Mouse (Mus musculus) CD4-positive, CD25-positive, alpha-beta regulatory T cell, adult 4 months (primary cell): ENCODE data around the gene Abhd17c. TPM values are rescaled to one million over a fixed set of nuclear protein-coding genes. Genes with fewer than 3 reads are reported as not detected.
A peak's percentile ranks its signal among the peaks of the same experiment; 100 is the strongest.
"Not testable (repeated sequence)": the region's sequence is repeated elsewhere in the genome, so short reads cannot be mapped to it uniquely, and the experiment has no call there.

Experiments
- ATAC-seq: one replicate; pipeline ENCODE4 v1.8.0; 2017
- polyA plus RNA-seq, 2 experiments: library from polyadenylated mRNA; unstranded; fragments of 100-300 nt; shearing (Covaris generic); gene quantifications; one replicate each; pipeline ENCODE4 v1.2.1; 2017

The Abhd17c gene
- polyA plus RNA-seq: 10 to 100 TPM in 1 of 2 experiments, 1 to 10 TPM in 1; 6.1 to 11.7 TPM

GRCm38 (mm10) chr7:84151001-84151959 is at the start of gene Abhd17c:
Gene Abhd17c (minus strand): TSS chr7:84151893.
- peak; percentile 34 for ATAC-seq

- no peak for ATAC-seq
Observed at GRCm38 (mm10) chr7:84197208-84197860, 45.6 kb upstream of the Abhd17c start.

GRCm38 (mm10) chr7:84196221-84196620 is 44.5 kb upstream of the Abhd17c start:
- ATAC-seq: peak; percentile 40

GRCm38 (mm10) chr7:84192256-84192655 is 40.6 kb upstream of the Abhd17c start:
- ATAC-seq: peak; percentile 80

GRCm38 (mm10) chr7:84191476-84191875 is 39.8 kb upstream of the Abhd17c start:
- ATAC-seq: no peak

- no peak for ATAC-seq
Observed at GRCm38 (mm10) chr7:84188196-84188595, 36.5 kb upstream of the Abhd17c start.

- ATAC-seq: no peak
Observed at GRCm38 (mm10) chr7:84185196-84185595, 33.5 kb upstream of the Abhd17c start.

- ATAC-seq: no peak
Observed at GRCm38 (mm10) chr7:84184703-84185102, 33.0 kb upstream of the Abhd17c start.

GRCm38 (mm10) chr7:84178809-84179208 is 27.1 kb upstream of the Abhd17c start:
- ATAC-seq: not testable (repeated sequence)

- ATAC-seq: no peak
Observed at GRCm38 (mm10) chr7:84174655-84175448, 23.2 kb upstream of the Abhd17c start.

GRCm38 (mm10) chr7:84173394-84173793 is 21.7 kb upstream of the Abhd17c start:
- ATAC-seq: peak; percentile 88

- ATAC-seq: no peak
Observed at GRCm38 (mm10) chr7:84171177-84171787, 19.6 kb upstream of the Abhd17c start.

- ATAC-seq: no peak
Observed at GRCm38 (mm10) chr7:84168355-84168754, 16.7 kb upstream of the Abhd17c start.

GRCm38 (mm10) chr7:84166721-84167419 is 15.2 kb upstream of the Abhd17c start:
- peak; percentile 16 for ATAC-seq

- ATAC-seq: peak; percentile 9
Observed at GRCm38 (mm10) chr7:84166007-84166406, 14.3 kb upstream of the Abhd17c start.

- peak; percentile 5 for ATAC-seq
Observed at GRCm38 (mm10) chr7:84165288-84165687, 13.6 kb upstream of the Abhd17c start.

- ATAC-seq: peak; percentile 92
Observed at GRCm38 (mm10) chr7:84164880-84165279, 13.2 kb upstream of the Abhd17c start.

GRCm38 (mm10) chr7:84164419-84164818 is 12.7 kb upstream of the Abhd17c start:
- no peak for ATAC-seq

GRCm38 (mm10) chr7:84163585-84163984 is 11.9 kb upstream of the Abhd17c start:
- ATAC-seq: no peak

- no peak for ATAC-seq
Observed at GRCm38 (mm10) chr7:84159414-84159813, 7.7 kb upstream of the Abhd17c start.

- no peak for ATAC-seq
Observed at GRCm38 (mm10) chr7:84153821-84154220, 2.1 kb upstream of the Abhd17c start.

- no peak for ATAC-seq
Observed at GRCm38 (mm10) chr7:84152821-84153220, 1.1 kb upstream of the Abhd17c start.
